Mouse (Mus musculus) intestine, postnatal 0 days (tissue): ENCODE results near the gene Card19. TPM values are rescaled to one million over a fixed set of nuclear protein-coding genes. Genes with fewer than 3 reads are reported as not detected.

Source experiments
- ATAC-seq: fragments of 200-750 bp; cut with Nextera tagmentation; 2 replicates; pipeline ENCODE4 v1.8.0; 2017; ENCODE audit warnings: mild to moderate bottlenecking, moderate TSS enrichment, moderate library complexity
- H3K27ac ChIP-seq: fragments of 300-500 bp; sonication (generic); 2 replicates; pipeline ENCODE4 v1.5.1; 2014; ENCODE audit warnings: mild to moderate bottlenecking, low read depth, low read length, moderate library complexity
- H3K27me3 ChIP-seq: fragments of 300-500 bp; sonication (generic); replicated peaks from 2 replicates; pipeline ENCODE4 v1.6.1; 2014; ENCODE audit warnings: low read length, mixed read lengths; ENCODE audit not compliant: control insufficient read depth, insufficient read depth
- H3K36me3 ChIP-seq: fragments of 300-500 bp; sonication (generic); 2 replicates; pipeline ENCODE4 v1.6.1; 2014; ENCODE audit warnings: mild to moderate bottlenecking, moderate library complexity; ENCODE audit not compliant: control insufficient read depth, insufficient read depth
- H3K4me1 ChIP-seq: fragments of 300-500 bp; sonication (generic); replicated peaks from 2 replicates; pipeline ENCODE4 v1.6.1; 2014; ENCODE audit warnings: antibody characterized with exemption, low read length, mixed read lengths; ENCODE audit not compliant: control insufficient read depth, insufficient read depth
- H3K4me2 ChIP-seq: fragments of 300-500 bp; sonication (generic); replicated peaks from 2 replicates; pipeline ENCODE4 v1.6.1; 2014; ENCODE audit warnings: low read depth, mild to moderate bottlenecking, moderate library complexity
- H3K4me3 ChIP-seq: fragments of 300-500 bp; sonication (generic); 2 replicates; pipeline ENCODE4 v1.5.1; 2014; ENCODE audit warnings: low read depth, low read length
- H3K9ac ChIP-seq: fragments of 300-500 bp; sonication (generic); 2 replicates; pipeline ENCODE4 v1.6.1; 2014; ENCODE audit warnings: mild to moderate bottlenecking, low read depth, low read length
- H3K9me3 ChIP-seq: fragments of 300-500 bp; sonication (generic); 2 replicates; pipeline ENCODE4 v1.6.1; 2016; ENCODE audit warnings: mixed run types; ENCODE audit not compliant: control insufficient read depth
- CTCF ChIP-seq: sonication (generic); IDR thresholded peaks from 2 replicates; pipeline ENCODE4 v1.5.1; 2016; ENCODE audit warnings: low read depth, mild to moderate bottlenecking, control low read depth, antibody characterized with exemption, moderate library complexity
- WGBS: fragments of 180-500 bp; shearing (Covaris S2); extraction: QIAGEN DNeasy Blood & Tissue Kit; methylation state at CpG from one replicate; pipeline ENCODE4 v1.1.7; 2014; 5-methylcytosine and 5-hydroxymethylcytosine counted together
- polyA plus RNA-seq: library from polyadenylated mRNA; unstranded; fragments of >200 nt; fragmentation: Nextera tagmentation; extraction: Ambion mirVana; gene quantifications from 2 replicates; pipeline ENCODE4 v1.2.1, GENCODE M21; 2015

Card19 gene
- polyA plus RNA-seq, 1 experiment from 2014 or later: 117 TPM

- H3K9ac ChIP-seq: 0 out of 2 replicates have a peak overlapping the region, but pooled peaks have one; percentile 17
- no peak for ATAC-seq
- 51% methylated on average over 5 of the region's 5 CpGs for WGBS
These were observed 24.2 kb downstream of the Card19 start for GRCm38 (mm10) chr13:49191673-49192035.

GRCm38 (mm10) chr13:49190876-49191672 lies 24.8 kb downstream of the Card19 start:
- no peak overlapping the region for H3K4me3 ChIP-seq
- H3K27ac ChIP-seq: peak overlapping the region; percentile 98
- no peaks in the 10 kb centered on the region for H3K9me3 ChIP-seq
- peaks cover 23% of the 10 kb centered on the region for H3K36me3 ChIP-seq
- no peaks in the 10 kb centered on the region for H3K27me3 ChIP-seq
- peaks cover 15% of the 10 kb centered on the region for H3K4me1 ChIP-seq
- WGBS: 46% methylated on average over 7 of the region's 7 CpGs
- no peak for ATAC-seq
- peak overlapping the region; percentile 26; the same call in 1 of the 2 replicates for H3K9ac ChIP-seq
- no peak for TF ChIP-seq CTCF
- peak overlapping the region; percentile 38 for H3K4me2 ChIP-seq

More at GRCm38 (mm10) chr13:49191673-49192035, 24.2 kb downstream of the Card19 start:
- H3K4me1 ChIP-seq: peaks cover 15% of the 10 kb centered on the region
- H3K27me3 ChIP-seq: no peaks in the 10 kb centered on the region
- H3K27ac ChIP-seq: peak overlapping the region; percentile 98; the same call in 1 of the 2 replicates
- H3K4me2 ChIP-seq: 0 out of 2 replicates have a peak overlapping the region, but pooled peaks have one; percentile 38
- TF ChIP-seq CTCF: no peak
- H3K4me3 ChIP-seq: no peak overlapping the region
- H3K36me3 ChIP-seq: peaks cover 29% of the 10 kb centered on the region
- no peaks in the 10 kb centered on the region for H3K9me3 ChIP-seq

- no peak for TF ChIP-seq CTCF
- peaks cover 15% of the 10 kb centered on the region for H3K4me1 ChIP-seq
- 0 out of 2 replicates have a peak overlapping the region, but pooled peaks have one; percentile 26 for H3K9ac ChIP-seq
- H3K4me2 ChIP-seq: peak overlapping the region; percentile 41
- H3K27ac ChIP-seq: peak overlapping the region; percentile 98
- no peak overlapping the region for H3K4me3 ChIP-seq
- 49% methylated on average over 12 of the region's 12 CpGs for WGBS
- H3K36me3 ChIP-seq: peaks cover 15% of the 10 kb centered on the region
- H3K27me3 ChIP-seq: no peaks in the 10 kb centered on the region
- peak; percentile 4; the same call in 1 of the 2 replicates for ATAC-seq
- no peaks in the 10 kb centered on the region for H3K9me3 ChIP-seq
These were observed 25.6 kb downstream of the Card19 start for GRCm38 (mm10) chr13:49189970-49190870.

- Histone ChIP-seq H3K27ac (peak overlapping the region; percentile 98; the same call in 1 of the 2 replicates), H3K4me2 (peak overlapping the region; percentile 100), H3K9ac (no peak overlapping the region; the same call in 1 of the 2 replicates)
These were observed 26.9 kb downstream of the Card19 start for GRCm38 (mm10) chr13:49188966-49189360.

GRCm38 (mm10) chr13:49188219-49188965 lies 27.4 kb downstream of the Card19 start:
- Histone ChIP-seq H3K4me1 (peaks cover 15% of the 10 kb centered on the region), H3K27me3 (no peaks in the 10 kb centered on the region), H3K9ac (peak overlapping the region; percentile 83), H3K27ac (peak overlapping the region; percentile 98; the same call in 1 of the 2 replicates), H3K4me2 (peak overlapping the region; percentile 100), H3K4me3 (peak overlapping the region; percentile 78), H3K36me3 (peaks cover 4% of the 10 kb centered on the region; the same call in 1 of the 2 replicates), H3K9me3 (no peaks in the 10 kb centered on the region)
- 31% methylated on average over 15 of the region's 15 CpGs for WGBS
- no peak for TF ChIP-seq CTCF
- ATAC-seq: no peak; the same call in 1 of the 2 replicates

More at GRCm38 (mm10) chr13:49188966-49189360, 26.9 kb downstream of the Card19 start:
- no peaks in the 10 kb centered on the region for H3K27me3 ChIP-seq
- WGBS: 70% methylated on average over 2 of the region's 2 CpGs
- peaks cover 8% of the 10 kb centered on the region; the same call in 1 of the 2 replicates for H3K36me3 ChIP-seq
- H3K4me3 ChIP-seq: no peak overlapping the region
- no peak for TF ChIP-seq CTCF
- no peak for ATAC-seq
- H3K4me1 ChIP-seq: peaks cover 15% of the 10 kb centered on the region
- H3K9me3 ChIP-seq: no peaks in the 10 kb centered on the region
